Mouse (Mus musculus) ES-E14 (cell line): ENCODE data around the gene Gm21188. TPM values are rescaled to one million over a fixed set of nuclear protein-coding genes. Genes with fewer than 3 reads are reported as not detected.
"Not testable (repeated sequence)": the region's sequence is repeated elsewhere in the genome, so short reads cannot be mapped to it uniquely, and the experiment has no call there.

ENCODE experiments used
- DNase-seq: peaks from one replicate; pipeline ENCODE4 v3.0.0-alpha.2; 2013; ENCODE audit warnings: low read depth, low spot score
- H3K27ac ChIP-seq: 2 replicates; pipeline ENCODE4 v1.5.1; 2012; ENCODE audit warnings: low read depth, mild to moderate bottlenecking, low read length, moderate library complexity, mixed read lengths; ENCODE audit not compliant: poor library complexity, insufficient read depth, severe bottlenecking
- H3K36me3 ChIP-seq: 2 replicates; pipeline ENCODE4 v1.6.1; 2012; ENCODE audit warnings: mild to moderate bottlenecking, low read length, moderate library complexity, mixed read lengths; ENCODE audit not compliant: control insufficient read depth, poor library complexity, insufficient read depth, severe bottlenecking
- H3K4me1 ChIP-seq, 2 experiments: fragments of 150-350 bp in 1 of 2; sonication (generic) in 1 of 2; 2 replicates each; pipeline ENCODE4 v1.6.1; 2012; ENCODE audit warnings: low read length in 2 of 2, mild to moderate bottlenecking in 1 of 2, mixed read lengths in 1 of 2; ENCODE audit not compliant: control insufficient read depth in 2 of 2, insufficient read depth in 2 of 2, poor library complexity in 1 of 2
- H3K4me3 ChIP-seq, 2 experiments: fragments of 150-350 bp in 1 of 2; sonication (generic) in 1 of 2; 2 replicates each; pipeline ENCODE4 v1.5.1; 2012; ENCODE audit warnings: low read length in 2 of 2, low read depth in 1 of 2, mild to moderate bottlenecking in 1 of 2, mixed read lengths in 1 of 2; ENCODE audit not compliant: insufficient read depth in 1 of 2, poor library complexity in 1 of 2, severe bottlenecking in 1 of 2
- H3K9ac ChIP-seq: 2 replicates; pipeline ENCODE4 v1.6.1; 2012; ENCODE audit warnings: low read depth, mild to moderate bottlenecking, low read length, mixed read lengths; ENCODE audit not compliant: poor library complexity, insufficient read depth, severe bottlenecking
- H3K9me3 ChIP-seq: fragments of 150-350 bp; sonication (generic); 2 replicates; pipeline ENCODE4 v1.6.1; 2012; ENCODE audit warnings: low read depth, mild to moderate bottlenecking, low read length; ENCODE audit not compliant: control insufficient read depth, insufficient read depth
- in situ Hi-C, 2 experiments: fragments of 600-800 bp; cut with MboI; formaldehyde crosslinking; loops; one replicate each; pipeline ENCODE4 v1.15.1; 2025; ENCODE audit warnings: low sequenced_read_pairs in 2 of 2, inconsistent platforms in 1 of 2; ENCODE audit not compliant: unreplicated experiment in 2 of 2
- total RNA-seq: library from RNA; depleted of rRNA; stranded (reverse); fragments of 300-350 nt; gene quantifications from 2 replicates; pipeline ENCODE4 v1.2.3, GENCODE M21; 2012; rRNA removed

Gm21188 gene
- total RNA-seq, 1 experiment: not detected

DNA sequence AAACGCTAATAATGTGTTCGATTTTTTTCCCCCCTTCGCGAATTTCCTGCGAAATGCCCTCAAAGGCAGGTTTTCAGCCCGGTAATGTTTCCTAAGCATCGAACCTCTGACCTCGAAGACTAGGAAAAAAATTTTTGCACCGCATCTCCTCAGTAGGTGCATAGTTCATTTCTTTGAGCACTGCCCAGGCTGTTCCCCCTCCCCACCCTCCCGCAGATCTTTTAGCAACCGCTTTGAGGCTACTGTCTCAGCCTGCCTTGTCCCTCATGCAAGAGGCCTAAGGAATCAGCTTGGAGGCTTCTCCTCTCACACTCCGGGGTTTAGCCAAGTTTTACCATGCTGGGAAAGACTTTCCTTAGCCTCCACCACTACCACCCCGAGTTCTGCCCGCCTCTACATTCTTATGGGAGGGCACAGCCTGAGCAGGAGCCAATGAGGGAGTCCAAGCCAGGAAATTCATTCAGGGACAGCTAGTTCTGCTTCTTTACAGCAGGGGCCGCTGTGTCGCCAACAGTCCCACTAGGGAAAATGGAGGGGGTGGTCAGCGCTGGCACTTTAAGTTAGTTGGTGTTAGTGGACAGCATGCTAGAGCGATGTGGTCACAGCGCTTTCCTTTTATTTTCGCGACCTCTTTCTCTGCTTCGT, 53.4 kb downstream of the Gm21188 start:
- in situ Hi-C loops, H3K4me1 ChIP-seq, H3K36me3 ChIP-seq, H3K27ac ChIP-seq, H3K4me3 ChIP-seq, DNase-seq, H3K9ac ChIP-seq, H3K9me3 ChIP-seq: not testable (repeated sequence)

DNA sequence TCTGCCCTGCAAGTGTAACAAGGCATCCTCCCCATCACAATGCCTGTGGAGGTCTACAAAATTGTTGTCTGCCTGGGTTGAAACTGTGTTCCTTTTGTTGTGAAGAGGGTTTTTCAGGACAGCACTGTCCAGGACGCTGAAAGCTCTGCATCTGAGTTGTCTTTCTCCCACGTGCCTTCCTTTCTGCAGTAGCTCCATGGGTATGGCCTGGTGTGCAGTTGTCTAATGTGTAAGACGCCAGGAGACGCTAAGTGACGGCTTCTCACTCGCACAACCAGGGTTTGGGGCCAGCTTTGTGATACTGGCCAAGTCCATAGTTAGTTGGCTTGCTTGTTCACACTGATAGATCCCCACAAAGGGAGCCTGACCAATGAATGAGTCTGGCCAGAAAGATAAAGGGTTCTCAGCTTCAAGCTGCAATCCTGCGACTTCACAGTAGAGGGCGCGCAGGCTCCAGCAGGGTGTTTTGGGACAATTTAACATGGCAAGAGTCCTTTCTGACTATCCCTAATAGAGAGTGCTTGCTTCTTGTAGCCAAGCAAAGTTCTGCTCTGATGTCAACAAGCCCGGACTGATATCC, 60.0 kb downstream of the Gm21188 start:
- H3K36me3 ChIP-seq, H3K4me3 ChIP-seq, H3K4me1 ChIP-seq, H3K9ac ChIP-seq, in situ Hi-C loops, H3K9me3 ChIP-seq, H3K27ac ChIP-seq, DNase-seq: not testable (repeated sequence)

DNA sequence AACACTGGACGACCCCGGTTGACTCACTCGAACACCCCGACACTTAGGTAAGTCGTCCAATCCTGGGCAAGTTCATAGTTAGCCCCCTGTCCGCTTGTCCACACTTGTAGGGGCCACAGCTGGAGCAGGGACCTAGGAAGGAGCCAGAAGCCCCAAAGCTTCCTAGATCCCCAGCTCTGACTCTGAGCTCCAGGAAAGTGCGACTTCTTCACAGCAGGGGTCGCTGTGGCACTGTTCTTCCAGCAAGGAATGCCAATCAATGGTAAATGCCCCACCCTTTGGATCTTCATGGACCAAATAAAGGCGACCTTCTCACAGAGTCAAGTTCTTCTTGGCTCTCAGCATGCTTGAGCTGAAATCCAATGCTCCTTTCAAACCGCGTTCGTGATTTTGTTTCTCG, 60.7 kb downstream of the Gm21188 start:
- H3K9ac ChIP-seq, H3K27ac ChIP-seq, in situ Hi-C loops, H3K9me3 ChIP-seq, H3K4me1 ChIP-seq, H3K36me3 ChIP-seq, H3K4me3 ChIP-seq, DNase-seq: not testable (repeated sequence)

Other genes starting within 250 kb of the Gm21188 start
- gene AF067063, start 222.0 kb downstream of the Gm21188 start, total RNA-seq: 1.5 and 2.5 TPM in 2 replicates
- 7.9 and 8.7 TPM in 2 replicates for gene D13Ertd608e, start 216.2 kb downstream of the Gm21188 start, total RNA-seq
- gene Tcstv1, start 157.4 kb downstream of the Gm21188 start, total RNA-seq: 0.89 and 1.2 TPM in 2 replicates
- gene Gm21761, start 122.9 kb downstream of the Gm21188 start, total RNA-seq: 158 and 220 TPM in 2 replicates
- 7.9 and 14.1 TPM in 2 replicates for gene B020031M17Rik, start 101.4 kb downstream of the Gm21188 start, total RNA-seq
- gene Gm36079, start 25.2 kb downstream of the Gm21188 start, total RNA-seq: not detected in 2 replicates
- gene Gm20767, start 88.1 kb upstream of the Gm21188 start, total RNA-seq: 46.3 and 59.5 TPM in 2 replicates
- 26.5 and 26.9 TPM in 2 replicates for gene Gm21818, start 120.2 kb upstream of the Gm21188 start, total RNA-seq
- 0.74 TPM in 1 of 2 replicates, not detected in the other for gene Gm21762, start 163.8 kb upstream of the Gm21188 start, total RNA-seq
- 0.49 TPM in 1 of 2 replicates, not detected in the other for gene Gm21731, start 186.9 kb upstream of the Gm21188 start, total RNA-seq
- gene AF067061, start 210.9 kb upstream of the Gm21188 start, total RNA-seq: 3.3 and 4.1 TPM in 2 replicates
- 4.8 and 5.3 TPM in 2 replicates for gene BC147527, start 248.2 kb upstream of the Gm21188 start, total RNA-seq